Mouse (Mus musculus) v-Abl transformed pro-B cells (cell line): ENCODE measurements around the gene Map3k7.

Source experiments
- in situ Hi-C, 2 experiments: fragments of 400-800 bp; cut with MboI; formaldehyde crosslinking; loops; one replicate each; pipeline ENCODE4 v1.15.1; 2025; ENCODE audit not compliant: unreplicated experiment in 2 of 2

Map3k7 gene

GRCm38 (mm10) chr4:32055151-32056052 lies 91.5 kb downstream of the Map3k7 start:
- in situ Hi-C loops: loop anchor here (5.0 to 10.0 kb wide), 9 partner anchors 83 to 1239 kb away; partner anchors contain the start of gene Pnrc1 (in 1 of the 2)

DNA sequence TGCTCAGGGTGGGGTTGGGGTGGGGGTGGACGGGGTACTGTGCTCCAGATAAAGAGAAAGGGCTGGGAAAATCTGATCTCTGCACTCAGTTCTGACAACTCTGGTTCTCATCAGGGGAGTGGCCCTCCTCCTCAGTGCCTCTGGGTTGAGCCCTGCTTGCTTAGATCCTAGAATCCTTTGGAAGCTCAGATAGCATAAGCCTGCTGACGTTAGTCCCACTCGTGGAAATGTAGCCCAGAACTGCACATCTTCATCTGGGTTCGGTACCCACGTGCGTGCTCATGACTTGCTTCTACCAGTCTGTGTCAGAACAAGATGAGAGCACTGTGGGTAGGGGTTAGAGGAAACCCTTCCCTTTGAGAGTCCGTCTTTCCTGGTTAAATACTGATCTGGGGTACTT lies 92.5 kb downstream of the Map3k7 start:
- in situ Hi-C loops: loop anchor here (5.0 to 10.0 kb wide), 9 partner anchors 84 to 1238 kb away; partner anchors contain the start of gene Pnrc1 (in 1 of the 2)

DNA sequence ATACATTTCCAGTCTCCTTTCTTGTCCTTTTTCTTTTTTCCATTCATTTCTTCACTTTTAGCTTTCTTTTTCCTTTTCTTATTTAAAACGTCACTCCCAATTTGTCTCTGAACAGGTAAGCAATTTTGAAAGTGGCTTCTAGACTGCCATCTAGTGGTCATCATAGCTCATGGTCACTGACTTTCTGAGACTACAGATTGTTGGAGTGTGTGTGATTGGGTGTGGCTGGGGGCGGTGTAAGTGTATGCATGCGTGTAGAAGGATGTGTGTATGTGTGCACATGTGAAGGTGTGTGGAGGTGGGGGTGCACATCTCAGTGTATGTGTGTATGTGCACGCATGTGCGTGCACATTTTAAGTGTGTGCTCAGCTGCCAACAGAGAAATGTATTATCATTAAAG lies 93.2 kb downstream of the Map3k7 start:
- in situ Hi-C loops: loop anchor here (5.0 to 10.0 kb wide), 9 partner anchors 85 to 1238 kb away; partner anchors contain the start of gene Pnrc1 (in 1 of the 2)

DNA sequence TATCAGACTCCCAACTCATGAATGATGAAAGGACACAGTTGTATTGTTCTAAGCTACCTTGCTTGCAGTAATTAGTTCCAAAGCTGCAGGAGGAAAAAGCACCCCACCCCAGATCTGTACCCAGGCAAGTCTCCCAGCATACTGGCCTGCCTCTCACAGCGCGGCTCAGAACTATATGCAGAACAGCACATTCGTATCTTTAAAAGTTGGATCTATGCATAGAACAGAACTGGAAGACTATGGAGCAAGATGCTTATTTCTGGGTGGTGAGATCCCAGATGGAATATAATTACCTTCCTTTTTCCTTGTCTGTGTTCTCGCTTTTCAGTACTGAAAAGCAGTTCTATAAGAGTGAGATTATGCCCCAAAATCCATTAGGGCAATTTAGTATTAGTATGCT lies 96.8 kb downstream of the Map3k7 start:
- in situ Hi-C loops: no loop called here

GRCm38 (mm10) chr4:32062381-32063059 lies 98.6 kb downstream of the Map3k7 start:
- in situ Hi-C loops: no loop called here

DNA sequence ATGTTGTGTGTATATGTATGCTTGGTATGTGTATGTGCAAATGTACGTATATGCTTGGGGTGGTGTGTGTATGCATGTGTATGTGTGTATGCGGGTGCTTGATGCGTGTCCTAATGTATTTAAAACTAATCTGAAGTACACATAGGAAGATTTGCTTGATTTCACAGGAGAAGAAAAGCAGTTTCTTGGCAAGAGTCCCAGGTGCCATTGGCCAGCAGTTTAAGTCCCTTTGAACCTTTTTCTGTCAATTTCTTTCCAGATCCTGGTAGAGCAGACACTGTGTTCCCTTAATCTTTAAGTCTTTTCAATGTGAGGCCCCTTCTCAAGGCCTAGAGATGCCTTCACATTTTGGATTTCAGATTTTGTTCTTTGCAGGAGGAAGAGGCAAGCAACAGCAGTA lies 99.4 kb downstream of the Map3k7 start:
- in situ Hi-C loops: no loop called here
